Mouse (Mus musculus) thymus, postnatal 14 days (tissue): Measurements from ENCODE around the gene Gpr62.
A peak's percentile ranks its signal among the peaks of the same experiment; 100 is the strongest.

ENCODE experiments used
- DNase-seq: peaks from one replicate; pipeline ENCODE4 v3.0.0; 2021

Gpr62 gene

DNA sequence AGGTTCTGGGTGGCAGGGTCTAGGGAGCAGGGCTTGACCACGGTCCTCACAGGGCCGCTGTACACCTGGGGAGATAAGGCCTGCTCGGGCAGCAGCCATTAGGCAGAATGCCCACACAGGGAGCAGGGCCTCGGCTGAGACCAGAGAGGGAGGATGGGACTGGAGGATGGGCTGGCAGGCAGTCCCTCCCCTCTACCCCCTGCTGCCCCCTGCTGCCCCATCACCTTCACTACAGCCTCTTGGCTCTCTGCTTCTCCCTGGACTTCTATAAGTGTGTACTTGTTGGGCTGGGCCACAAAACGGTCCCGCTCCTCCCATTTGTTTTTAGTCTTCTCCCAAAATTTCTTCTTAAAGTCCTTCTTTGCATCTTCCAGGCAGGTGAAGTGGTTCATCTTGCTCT lies 8.7 kb upstream of the Gpr62 start:
- peak; percentile 73 for DNase-seq

DNA sequence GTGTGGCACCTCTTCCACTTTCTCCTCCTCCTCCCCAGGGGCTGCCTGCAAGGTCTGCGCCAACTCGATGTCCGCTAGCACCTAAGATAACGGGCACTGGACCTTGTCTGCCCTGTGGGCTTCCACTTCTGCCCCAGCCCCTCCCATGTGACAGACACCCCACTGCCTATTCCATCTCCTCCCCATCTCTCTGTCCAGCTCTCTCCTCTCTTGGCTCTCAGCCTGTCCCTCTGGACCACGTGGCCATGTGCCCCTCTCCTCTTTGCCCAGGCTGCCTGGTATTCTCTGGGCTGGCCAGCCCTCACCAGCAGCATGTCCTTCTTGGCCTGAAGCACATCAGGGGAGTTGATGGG lies 8.0 kb upstream of the Gpr62 start:
- DNase-seq = peak; percentile 13

DNA sequence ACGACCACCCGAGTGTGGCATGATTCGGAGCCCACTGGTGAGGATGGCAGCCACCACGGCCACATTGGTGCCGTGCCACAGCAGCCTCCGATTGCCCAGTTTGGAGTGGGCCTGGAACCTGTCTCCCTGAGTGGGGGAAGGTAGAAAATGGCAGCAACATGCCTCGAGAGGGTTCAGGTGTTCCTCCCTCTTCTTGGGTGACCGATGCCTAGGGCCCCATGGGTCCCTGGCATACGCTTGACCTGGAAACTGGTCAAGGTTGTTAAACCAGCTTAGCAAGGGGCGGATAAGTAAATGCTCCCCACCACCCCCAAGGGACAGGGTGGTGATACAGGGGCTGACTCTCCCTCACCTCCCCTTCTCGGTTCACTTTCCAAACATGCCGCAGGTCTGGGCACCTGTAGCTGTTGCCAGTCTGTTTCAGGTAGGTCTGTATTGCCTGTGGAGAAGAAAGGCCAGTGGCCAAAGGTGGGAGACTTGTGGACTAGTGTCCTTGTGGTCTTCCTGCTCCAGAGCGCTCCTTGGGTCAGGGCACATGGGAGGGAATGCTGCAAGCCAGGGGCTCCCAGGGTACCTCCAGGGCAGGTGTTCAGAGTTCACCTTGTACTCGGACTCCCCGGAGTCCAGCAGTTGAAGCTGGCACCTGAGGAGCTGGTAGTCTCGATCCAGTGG lies 7.5 kb upstream of the Gpr62 start:
- DNase-seq = no peak

DNA sequence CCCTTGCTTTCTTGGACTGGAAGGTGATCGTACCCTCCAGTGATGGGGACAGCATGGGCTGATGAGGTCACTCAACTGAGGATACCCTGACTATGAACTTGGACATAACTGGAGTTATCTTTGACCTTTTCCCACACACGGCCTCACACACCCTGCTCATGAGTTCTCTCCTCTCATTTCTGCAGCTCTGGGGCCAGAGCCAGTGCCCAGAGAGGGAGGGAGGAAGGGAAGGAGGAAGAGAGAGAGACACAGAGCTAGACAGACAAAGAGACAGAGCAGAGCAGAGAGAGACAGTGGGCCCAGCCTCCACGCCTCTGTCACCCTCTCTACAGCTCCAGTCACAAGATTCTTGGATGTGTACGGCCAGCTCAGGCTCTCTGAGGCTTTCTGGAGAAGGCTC lies 6.6 kb upstream of the Gpr62 start:
- no peak for DNase-seq

DNA sequence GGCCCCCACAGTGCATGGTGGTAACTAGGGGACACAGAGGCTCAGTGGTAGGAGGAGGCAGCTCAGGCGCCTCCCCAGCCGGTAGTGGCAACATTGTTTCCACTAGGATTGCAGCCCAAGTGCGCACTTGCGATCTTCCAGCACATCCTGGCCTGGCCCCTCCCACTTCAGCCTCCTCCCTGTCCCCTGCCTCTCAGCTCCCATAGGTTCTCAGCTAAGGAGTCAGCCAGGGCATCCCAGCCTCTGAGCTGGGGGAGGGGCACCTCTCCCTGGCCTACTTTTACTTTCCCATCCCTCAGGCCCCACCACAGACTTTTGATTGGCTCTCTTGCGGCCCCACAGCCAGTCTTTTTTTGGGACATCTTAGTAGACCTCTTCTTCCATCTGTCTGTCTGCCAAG lies 6.2 kb upstream of the Gpr62 start:
- no peak for DNase-seq

DNA sequence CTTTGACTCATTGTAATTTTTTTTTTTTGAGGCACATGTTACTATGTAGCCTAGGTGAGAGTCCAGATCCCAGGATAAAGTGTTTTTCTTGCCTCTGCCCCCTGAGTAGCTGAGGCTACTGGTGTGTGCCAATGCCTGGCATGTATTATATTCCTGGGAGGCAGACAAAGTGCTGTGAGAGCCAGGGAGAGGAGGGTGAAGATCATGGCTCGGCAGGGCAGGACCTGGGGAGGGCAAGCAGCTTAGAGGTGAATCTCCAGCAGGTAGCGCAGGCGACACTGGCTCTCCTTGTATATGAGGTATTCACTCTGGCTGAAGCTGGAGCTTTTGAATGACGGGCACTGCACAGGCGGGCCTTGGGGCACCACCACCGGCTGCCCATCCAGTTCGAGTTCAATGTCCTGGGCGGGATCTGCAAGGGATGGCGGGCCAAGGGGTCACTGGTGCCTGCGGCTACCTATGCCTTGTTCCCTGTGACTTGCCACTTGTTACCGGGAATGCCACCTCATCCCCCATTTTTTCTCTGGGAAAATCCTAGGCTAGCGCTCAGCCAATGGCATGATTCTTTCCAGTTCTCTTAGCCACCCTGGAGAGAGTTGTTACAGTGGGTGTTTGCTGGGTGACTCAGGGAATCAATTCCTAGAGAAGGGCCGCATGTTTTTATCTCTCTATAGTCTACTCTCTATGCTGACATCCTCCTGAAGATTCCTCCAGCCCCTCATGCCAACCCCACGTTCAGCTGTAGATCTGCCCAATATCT lies 5.4 kb upstream of the Gpr62 start:
- DNase-seq = no peak

DNA sequence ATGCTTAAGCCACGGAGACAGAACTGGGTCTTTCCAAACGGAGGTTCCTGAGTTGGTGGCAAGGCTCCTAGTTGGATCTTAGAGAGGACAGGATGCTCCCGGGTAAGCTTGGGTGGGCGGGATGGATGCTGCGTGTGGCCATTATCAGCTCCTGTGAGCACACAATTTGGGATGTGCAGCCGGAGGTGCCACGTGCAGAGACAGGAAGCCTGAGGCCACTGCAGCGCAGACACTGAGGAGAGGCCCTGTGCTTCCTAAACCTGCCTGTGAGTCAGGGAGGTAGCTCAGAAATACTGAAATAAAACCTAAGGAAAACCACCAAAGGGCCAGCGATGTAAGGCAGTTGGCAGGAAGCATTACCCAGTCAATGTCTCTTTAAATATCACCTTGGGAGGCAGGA lies 4.0 kb upstream of the Gpr62 start:
- DNase-seq = no peak

DNA sequence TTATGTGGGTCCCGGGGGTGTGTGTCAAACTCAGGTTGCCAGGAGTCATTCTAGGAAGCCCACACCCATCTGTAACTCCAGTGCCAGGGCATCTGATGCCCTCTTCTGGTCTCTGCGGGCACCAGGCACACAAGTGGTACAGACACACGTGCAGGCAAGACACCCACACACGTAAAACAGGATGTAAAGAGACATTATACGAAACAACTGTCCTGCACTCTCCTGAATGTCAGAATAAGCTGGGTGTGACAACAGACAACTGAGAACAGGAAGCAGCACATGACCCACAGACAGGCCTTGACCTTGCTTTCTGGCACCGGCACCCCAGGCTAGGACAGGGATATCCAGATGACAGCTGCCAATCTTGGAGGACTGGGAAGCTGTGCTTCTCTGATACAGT lies 3.6 kb upstream of the Gpr62 start:
- no peak for DNase-seq

DNA sequence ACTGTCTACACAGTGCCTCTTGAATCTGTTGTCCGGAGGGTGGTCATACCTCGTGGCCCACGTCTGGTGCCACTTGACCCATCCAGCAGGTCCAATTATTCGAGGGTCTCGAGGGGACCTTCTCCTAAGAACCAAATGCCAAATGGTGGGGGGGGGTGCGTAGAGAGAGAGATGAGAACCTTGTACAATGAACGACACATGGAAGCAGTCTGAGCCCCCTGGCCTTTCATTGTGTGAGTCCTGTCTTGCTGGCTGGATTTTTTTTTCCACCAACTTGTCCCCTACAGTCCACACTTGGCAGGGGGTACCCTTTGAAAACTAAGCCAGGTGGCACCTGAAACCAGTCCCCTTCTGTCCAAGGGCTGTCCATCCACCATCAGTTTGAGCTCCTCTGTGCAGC lies 2.0 kb upstream of the Gpr62 start:
- no peak for DNase-seq

DNA sequence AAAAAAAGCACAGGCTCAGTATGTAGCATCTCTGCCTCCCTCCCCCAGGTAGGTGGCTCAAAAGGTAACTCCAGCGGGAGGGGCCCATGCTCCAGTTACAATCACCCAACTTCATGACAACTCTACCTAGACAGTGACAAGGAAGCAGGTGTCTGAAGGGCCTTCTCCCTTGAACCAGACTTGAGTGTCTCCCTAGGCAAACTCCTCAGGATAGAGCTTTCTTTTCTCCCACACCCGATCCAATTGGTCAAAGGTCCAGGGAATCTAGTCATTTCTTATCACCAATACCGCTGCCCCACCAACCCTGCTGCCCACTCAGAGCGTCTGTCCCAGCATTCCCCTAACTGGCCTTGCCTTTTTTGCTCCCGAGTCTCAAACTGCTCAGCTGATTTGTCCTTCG lies 983 bp upstream of the Gpr62 start:
- DNase-seq = no peak

DNA sequence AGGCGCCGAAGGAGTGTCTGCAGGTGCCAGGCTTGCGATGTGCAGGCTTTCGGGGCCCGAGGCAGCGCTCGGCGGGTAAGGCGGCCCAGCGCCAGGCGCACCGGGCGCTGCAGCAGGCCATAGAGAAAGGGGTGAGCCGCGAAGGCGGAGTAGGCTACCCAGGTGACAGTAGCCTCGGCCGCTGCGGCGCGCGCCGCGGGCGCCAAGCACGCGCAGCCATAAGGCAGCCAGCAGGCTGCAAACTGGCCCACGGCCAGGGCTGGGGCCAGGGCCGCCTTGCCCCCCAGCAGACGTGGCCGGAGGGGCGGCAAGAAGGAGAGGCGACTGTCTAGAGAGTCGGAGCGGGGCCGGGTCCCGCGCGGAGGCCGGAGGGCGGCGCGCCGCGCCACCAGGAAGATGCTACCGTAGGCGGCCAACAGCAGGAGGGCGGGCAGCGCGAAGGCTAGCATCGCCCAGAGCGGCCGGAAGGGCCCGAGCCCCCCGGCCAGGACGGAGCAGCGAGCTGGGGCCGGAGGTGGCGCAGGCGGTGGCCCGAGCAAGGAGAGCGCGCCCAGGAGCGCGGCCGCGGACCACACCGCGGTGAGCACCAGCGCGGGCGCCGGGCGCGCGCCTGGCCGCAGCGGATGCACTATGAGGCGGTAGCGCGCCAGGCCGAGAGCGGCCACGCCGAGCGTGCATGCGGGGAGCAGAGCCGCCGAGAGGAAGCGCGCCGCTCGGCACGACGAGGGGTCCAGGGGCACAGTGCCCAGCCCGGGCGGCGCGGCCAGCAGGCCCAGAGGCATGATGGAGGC lies 792 bp downstream of the Gpr62 start:
- peak; percentile 38 for DNase-seq

DNA sequence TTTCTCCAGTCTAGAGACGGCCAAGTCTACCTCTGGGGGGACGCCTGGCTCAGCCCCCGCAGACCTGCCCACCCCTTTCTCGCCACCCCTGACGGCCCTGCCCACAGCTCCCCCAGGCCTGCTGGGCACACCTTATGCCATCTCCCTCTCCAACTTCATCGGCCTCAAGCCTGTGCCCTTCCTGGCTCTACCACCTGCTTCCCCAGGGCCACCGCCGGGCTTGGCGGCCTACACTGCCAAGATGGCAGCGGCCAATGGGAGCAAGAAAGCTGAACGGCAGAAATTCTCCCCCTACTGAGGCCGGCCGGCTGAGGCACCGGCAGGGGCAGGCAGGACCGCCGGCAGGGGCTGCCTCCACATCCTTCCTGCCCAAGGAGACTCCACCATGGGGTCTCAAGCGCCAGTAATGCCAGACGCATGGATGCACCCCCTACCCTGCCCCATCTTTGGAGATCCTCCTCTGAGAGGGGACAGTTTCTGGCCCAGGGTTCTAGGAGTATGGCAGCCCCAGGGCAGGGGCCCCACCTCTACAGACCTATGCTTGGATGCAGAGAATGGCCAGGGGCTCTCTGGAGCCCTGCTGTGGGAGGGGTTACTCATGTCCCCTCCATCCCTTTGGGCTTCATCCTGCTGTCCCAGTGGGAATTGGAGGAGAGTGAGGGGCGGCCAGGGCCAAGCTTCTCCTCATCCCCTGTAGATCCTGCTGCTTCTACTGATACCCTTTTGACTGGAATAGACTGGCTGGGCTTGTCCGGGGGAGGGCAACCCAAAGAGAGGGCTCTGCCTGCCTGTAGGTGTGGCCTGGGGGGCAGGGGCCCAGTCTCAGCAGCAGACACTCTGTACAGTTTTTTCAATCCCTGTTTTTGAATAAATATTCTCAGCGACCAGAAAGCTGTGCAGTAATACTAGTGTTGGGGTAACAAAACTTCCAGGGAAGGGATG lies 2.3 kb downstream of the Gpr62 start:
- DNase-seq = no peak

DNA sequence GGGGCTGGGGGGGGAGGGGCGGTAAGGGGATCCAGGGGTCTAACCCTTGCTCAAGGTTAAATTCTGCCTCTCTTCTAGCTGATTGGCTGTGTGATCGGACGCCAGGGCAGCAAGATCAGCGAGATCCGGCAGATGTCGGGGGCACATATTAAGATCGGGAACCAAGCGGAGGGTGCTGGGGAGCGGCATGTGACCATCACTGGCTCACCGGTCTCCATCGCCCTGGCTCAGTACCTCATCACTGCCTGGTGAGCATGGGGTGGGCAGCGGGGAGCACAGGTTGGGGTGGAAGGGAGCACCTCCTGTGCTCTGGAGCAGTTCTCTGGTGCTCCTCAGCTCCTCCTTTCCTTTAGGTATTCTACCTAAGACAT lies 3.3 kb downstream of the Gpr62 start:
- DNase-seq = no peak

DNA sequence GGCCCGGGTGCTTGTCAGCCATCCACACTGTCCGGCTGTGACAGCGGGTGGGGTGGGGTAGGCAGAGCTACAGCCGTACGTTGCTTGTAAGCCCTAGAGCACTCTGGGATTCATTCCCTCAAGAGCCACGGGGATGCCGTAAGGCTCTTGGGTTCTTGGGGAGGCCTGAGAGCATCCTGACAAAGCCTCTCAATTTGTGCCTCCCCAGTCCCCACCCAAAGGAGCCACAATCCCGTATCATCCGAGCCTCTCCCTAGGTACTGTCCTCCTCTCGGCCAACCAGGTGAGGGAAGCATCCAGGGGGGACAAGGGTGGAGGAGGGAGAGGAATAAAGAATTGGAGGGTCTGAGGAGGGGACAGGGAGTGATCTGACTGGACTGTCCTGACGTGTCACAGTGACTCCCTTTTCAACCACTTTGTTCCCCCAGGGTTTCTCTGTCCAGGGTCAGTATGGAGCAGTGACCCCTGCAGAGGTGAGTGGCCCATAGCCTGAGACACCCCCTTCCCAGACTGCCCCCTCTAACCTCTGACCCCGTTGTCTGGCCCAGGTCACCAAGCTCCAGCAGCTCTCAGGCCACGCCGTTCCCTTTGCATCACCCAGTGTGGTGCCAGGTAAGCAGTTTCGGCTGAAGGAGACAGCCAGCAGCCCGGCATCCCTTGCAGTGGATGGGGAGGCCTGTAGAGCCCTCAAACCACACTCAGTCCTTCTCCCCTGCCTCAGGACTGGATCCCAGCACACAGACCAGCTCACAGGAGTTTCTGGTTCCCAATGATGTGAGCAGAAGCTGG lies 3.9 kb downstream of the Gpr62 start:
- no peak for DNase-seq

DNA sequence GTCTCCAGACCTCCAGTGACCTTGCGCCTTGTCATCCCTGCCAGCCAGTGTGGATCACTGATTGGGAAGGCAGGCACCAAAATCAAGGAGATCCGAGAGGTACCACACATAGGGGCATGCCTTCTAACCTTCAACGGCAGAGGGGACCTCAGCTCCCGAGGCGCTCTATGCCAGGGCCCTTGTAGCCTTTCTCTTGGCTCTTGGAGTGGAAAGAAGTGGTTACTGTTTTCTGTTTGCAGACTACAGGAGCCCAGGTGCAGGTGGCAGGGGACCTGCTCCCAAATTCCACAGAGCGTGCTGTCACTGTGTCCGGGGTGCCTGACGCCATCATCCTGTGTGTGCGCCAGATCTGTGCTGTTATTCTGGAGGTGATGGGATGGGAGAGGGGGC lies 4.7 kb downstream of the Gpr62 start:
- no peak for DNase-seq

DNA sequence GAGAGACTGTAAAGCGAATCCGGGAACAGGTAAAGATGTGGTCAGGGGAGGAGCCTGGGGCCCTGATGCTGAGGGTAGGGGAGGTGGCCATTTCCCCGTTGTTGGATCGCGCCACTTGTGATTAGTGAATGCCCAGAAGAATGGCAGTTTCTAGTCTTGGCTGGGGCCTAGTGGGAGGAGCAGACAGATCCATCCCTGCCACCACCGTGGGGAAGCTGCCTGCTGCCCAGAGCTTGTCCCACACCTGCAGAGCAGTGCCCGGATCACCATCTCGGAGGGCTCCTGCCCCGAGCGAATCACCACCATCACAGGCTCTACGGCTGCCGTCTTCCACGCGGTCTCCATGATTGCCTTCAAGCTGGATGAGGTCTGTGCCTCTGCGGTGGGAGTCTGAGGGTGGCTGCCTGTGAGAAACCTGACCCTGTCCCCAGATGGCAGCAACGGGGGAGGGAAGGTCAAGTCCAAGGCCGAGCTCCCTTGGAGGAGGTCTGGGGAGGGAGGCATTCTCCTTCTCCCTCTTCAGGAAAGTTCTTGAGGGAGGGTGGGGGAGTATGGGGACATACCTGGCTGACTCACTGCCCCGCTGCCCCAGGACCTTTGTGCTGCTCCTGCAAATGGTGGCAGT lies 5.2 kb downstream of the Gpr62 start:
- DNase-seq = no peak

DNA sequence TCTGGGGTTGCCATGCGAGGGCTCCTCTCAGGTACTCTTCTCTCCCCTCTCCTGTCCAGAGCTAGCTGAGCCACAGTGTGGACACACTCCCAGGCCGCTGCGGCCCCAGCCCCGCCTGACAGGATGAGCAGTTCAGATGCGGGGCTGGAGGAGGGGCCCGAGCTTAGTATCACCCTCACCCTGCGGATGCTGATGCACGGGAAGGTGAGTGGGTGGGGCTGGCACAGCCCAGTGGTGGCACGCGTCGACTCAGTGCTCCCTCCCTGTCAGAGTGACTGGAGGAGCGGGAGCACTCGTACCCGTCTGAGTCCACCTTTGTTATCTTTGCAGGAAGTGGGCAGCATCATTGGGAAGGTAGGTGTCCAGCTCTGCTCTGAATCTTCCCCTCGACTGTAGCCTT lies 5.8 kb downstream of the Gpr62 start:
- DNase-seq = no peak

DNA sequence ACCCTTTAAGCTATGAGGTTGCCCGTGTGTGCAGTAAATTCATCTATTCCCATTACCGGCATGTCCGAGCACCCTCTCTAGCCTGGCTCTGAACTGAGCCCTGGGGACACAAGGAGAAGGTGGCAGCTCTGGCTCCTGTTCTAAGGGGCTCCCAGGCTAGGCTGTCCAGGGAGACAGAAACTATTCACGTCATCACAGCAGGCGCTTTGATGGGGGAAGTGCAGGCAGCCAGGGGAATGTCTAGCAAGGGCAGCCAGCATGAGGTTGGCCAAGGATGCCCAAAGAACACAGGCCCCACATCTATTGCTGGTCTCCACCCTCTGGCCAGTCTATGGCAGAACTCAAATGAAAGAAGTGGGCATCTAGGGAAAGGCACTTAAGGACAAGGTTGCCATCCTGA lies 7.8 kb downstream of the Gpr62 start:
- no peak for DNase-seq

DNA sequence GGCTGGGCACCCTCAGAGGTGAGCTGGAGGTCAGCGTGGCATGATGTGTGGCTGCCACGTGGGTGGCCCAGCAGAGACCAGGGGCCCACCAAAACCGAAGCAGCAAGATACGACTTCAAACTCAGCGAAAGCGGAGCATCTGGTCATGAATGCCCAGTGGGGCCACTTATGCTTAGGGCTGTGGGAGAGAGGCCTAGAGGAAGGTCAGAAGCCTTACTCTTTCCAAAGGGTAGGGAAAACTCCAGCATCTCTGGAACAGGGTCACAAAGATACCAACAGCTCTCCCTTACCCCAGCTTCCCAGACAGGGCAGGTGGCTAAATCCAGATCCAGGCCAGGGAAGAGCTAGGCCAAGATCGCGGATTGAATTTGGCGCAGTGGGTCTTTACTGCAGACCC lies 8.6 kb downstream of the Gpr62 start:
- DNase-seq = no peak

DNA sequence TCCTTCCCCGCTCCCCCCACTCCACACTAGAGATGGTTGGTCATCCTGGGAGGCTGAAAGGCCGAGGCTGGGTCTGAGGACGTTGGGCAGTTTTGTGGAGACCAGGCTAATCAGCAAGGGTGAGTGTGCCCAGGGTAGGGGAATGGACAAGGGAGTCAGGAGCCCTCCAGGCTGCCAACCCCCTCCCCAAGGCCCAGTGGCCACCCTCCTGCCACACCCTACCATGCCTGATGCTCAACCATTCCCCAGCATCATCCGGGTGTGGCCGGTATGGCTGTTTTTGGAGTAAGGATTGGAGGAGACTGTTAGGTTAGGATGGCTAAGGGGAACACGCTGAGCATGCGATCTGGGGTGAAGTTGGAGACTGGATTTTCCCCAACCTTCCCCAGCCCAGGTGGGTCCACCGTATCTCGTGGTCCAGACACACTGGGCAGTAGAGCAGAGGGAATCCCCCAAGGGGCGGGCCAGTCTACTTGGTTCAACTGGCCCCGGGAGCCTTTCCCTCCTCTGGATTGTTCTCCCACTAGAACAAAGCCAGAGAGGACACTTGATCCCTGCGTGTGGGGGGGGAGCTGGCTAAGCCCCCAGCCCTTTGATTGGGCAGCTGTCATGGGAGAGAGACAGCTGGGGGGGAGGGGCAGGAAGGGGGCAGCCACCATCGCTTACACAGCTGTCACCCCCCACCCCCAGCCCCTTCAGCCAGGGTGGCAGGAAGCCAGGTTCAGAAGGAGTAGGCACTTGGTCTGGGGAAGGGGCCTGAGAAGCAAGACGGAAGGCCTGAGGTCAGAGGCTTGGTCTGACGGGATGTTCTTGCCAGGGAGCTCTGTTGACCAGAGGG lies 9.2 kb downstream of the Gpr62 start:
- no peak for DNase-seq
